Mouse (Mus musculus) kidney, embryonic 15.5 days (tissue): ENCODE measurements around the gene Tmem11. TPM values are rescaled to one million over a fixed set of nuclear protein-coding genes. Genes with fewer than 3 reads are reported as not detected.

Experiments used
- ATAC-seq: fragments of 200-750 bp; cut with Nextera tagmentation; replicated peaks from 2 replicates; pipeline ENCODE4 v1.8.0; 2017; ENCODE audit warnings: moderate TSS enrichment; ENCODE audit not compliant: low FRiP score
- H3K27ac ChIP-seq: fragments of 300-500 bp; sonication (generic); 2 replicates; pipeline ENCODE4 v1.5.1; 2015; ENCODE audit warnings: mild to moderate bottlenecking, inconsistent platforms
- H3K27me3 ChIP-seq: fragments of 300-500 bp; sonication (generic); 2 replicates; pipeline ENCODE4 v1.6.1; 2015; ENCODE audit warnings: inconsistent platforms
- H3K36me3 ChIP-seq: fragments of 300-500 bp; sonication (generic); 2 replicates; pipeline ENCODE4 v1.6.1; 2015; ENCODE audit warnings: inconsistent platforms
- H3K4me1 ChIP-seq: fragments of 300-500 bp; sonication (generic); 2 replicates; pipeline ENCODE4 v1.6.1; 2015; ENCODE audit warnings: inconsistent platforms
- H3K4me2 ChIP-seq: fragments of 300-500 bp; sonication (generic); 2 replicates; pipeline ENCODE4 v1.6.1; 2015; ENCODE audit warnings: moderate library complexity, mild to moderate bottlenecking, inconsistent platforms
- H3K4me3 ChIP-seq: fragments of 300-500 bp; sonication (generic); replicated peaks from 2 replicates; pipeline ENCODE4 v1.5.1; 2015; ENCODE audit warnings: mild to moderate bottlenecking, inconsistent platforms
- H3K9ac ChIP-seq: fragments of 300-500 bp; sonication (generic); 2 replicates; pipeline ENCODE4 v1.6.1; 2015; ENCODE audit warnings: mild to moderate bottlenecking, inconsistent platforms
- H3K9me3 ChIP-seq: fragments of 300-500 bp; sonication (generic); replicated peaks from 2 replicates; pipeline ENCODE4 v1.6.1; 2016; ENCODE audit warnings: inconsistent platforms
- WGBS: fragments of 180-500 bp; shearing (Covaris S2); methylation state at CpG from one replicate; pipeline ENCODE4 v1.1.7; 2015; ENCODE audit warnings: mixed read lengths; 5-methylcytosine and 5-hydroxymethylcytosine counted together
- polyA plus RNA-seq: library from polyadenylated mRNA; unstranded; fragments of >200 nt; fragmentation: Nextera tagmentation; extraction: Ambion mirVana; gene quantifications from 2 replicates; pipeline ENCODE4 v1.2.1, GENCODE M21; 2015

The Tmem11 gene
- polyA plus RNA-seq, result 65.4 and 67.7 TPM in 2 replicates

DNA sequence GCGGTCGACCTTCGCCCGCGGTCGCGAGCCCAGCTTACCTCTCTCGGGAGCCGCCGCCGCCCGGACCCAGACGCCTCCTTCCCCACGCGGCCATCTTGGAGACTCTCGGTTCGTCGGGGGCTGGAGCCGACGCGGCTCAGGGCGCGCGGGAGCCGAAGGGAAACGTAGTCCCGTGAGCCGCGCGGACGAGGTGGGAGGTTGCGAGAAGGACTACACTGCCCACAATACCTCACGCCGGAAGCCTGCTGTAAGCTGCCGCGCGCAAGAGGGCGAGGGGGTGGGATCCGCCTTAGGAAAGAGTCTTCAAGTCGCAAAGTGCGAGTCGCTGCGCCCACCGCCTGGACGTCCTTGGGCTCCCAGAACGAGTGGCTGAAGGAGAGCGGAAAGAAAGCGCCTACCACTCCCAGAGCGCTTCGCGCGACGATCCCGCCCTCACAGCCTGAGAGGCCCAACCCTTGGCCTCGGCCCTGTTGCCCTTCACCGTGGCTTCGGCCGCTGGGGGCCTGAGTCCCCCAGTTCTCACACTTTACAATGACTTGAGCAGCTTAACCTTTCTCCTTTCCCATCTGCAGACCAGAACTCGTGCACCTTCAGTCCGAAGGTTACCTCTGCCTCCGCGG lies at the start of gene Tmem11:
Tmem11 (minus strand) TSS at position 598 of the 620 bp plus-strand sequence.
- WGBS, result under 1% methylated on average over 62 of the region's 62 CpGs
- Histone ChIP-seq H3K4me1 (peaks cover 50% of the 10 kb centered on the region), H3K27ac (peak within 1 kb of the TSS; percentile 98)

DNA sequence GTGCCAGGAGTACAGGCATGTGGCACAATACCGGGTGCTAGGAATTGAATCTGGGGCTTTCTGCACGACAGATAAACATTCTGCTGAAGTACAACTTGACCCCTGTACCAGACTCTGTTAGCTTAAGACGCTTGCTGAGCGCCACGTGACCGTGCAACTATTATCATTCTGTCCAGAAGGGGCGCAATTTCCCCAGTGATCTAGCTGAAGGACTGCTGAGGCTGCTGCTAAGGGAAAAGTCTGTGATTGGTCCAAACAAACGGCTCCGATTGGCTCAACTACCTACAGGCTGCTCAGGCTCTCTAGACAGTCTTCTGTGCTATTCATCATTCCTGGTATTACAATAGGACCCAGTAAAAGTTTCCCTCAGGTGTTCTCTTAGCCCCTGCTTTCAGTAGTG lies 48.2 kb upstream of the Tmem11 start:
- peak; percentile 66 for ATAC-seq
- peaks cover 25% of the 10 kb centered on the region for H3K4me1 ChIP-seq
- H3K27ac ChIP-seq, result 0 out of 2 replicates have a peak overlapping the region, but pooled peaks have one; percentile 19
- peak overlapping the region; percentile 15; the same call in 1 of the 2 replicates for H3K4me3 ChIP-seq
- no peaks in the 10 kb centered on the region for H3K36me3 ChIP-seq
- H3K9me3 ChIP-seq, result no peaks in the 10 kb centered on the region
- H3K4me2 ChIP-seq, result peak overlapping the region; percentile 53
- WGBS, result 0% methylated on average over 9 of the region's 9 CpGs
- H3K27me3 ChIP-seq, result no peaks in the 10 kb centered on the region
- no peak overlapping the region for H3K9ac ChIP-seq

More for the DNA sequence above, at the start of gene Tmem11:
- H3K4me2 ChIP-seq, result peak within 1 kb of the TSS; percentile 62
- H3K9ac ChIP-seq, result peak within 1 kb of the TSS; percentile 98
- ATAC-seq, result peak; percentile 99
- no peaks in the 10 kb centered on the region for H3K9me3 ChIP-seq
- peaks cover 6% of the 10 kb centered on the region; the same call in 1 of the 2 replicates for H3K36me3 ChIP-seq
- peak within 1 kb of the TSS; percentile 96 for H3K4me3 ChIP-seq
- H3K27me3 ChIP-seq, result no peaks in the 10 kb centered on the region

DNA sequence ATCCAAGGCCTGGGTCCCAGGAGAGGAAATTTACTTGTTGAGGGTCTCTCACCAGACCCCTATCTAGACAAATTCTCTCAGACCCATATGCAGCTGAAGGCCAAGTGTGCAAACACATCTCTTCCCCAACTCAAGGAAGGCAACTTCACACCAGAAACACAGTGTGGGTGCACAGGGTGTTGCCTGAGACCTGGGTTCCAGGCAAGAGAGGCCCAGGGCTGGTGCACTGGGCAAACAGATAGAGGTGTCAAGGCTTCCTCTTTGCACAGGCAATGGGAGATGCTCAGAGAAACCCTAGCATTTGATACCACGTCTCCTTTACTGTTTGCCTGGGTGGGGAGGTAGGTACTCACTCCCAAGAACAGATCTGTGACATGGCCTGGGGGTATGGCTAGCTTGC lies 45.9 kb upstream of the Tmem11 start:
- Histone ChIP-seq H3K9ac (no peak overlapping the region), H3K9me3 (no peaks in the 10 kb centered on the region), H3K4me3 (no peak overlapping the region), H3K4me2 (no peak overlapping the region), H3K27ac (no peak overlapping the region), H3K27me3 (no peaks in the 10 kb centered on the region), H3K4me1 (peaks cover 13% of the 10 kb centered on the region), H3K36me3 (peaks cover 3% of the 10 kb centered on the region; the same call in 1 of the 2 replicates)
- WGBS, result 75% methylated on average over 1 of the region's 1 CpGs
- ATAC-seq, result no peak

DNA sequence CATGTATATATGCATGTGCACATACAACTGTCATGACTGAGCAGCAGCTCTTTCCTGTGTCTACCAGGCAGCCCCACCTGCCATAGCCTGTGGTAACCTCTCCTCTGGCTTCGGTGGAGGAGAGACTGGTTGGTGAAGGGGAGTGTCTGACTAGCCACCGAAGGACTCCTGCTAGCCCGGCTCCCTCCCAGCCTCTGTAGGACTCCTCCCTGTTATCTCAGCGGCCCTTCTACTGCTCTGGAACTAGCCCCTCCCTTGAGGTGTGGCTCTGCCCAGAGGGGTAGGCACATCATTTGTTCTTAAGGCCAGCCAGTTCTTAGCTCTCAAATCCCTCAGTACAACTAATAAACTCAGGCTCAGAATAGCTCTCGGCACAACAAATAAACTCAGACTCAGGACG lies 45.4 kb upstream of the Tmem11 start:
- peak; percentile 68; the same call in 1 of the 2 replicates for ATAC-seq
- H3K9ac ChIP-seq, result no peak overlapping the region
- H3K4me3 ChIP-seq, result no peak overlapping the region
- no peaks in the 10 kb centered on the region for H3K9me3 ChIP-seq
- H3K4me1 ChIP-seq, result peaks cover 13% of the 10 kb centered on the region
- H3K27ac ChIP-seq, result no peak overlapping the region
- H3K4me2 ChIP-seq, result no peak overlapping the region
- no peaks in the 10 kb centered on the region for H3K27me3 ChIP-seq
- peaks cover 3% of the 10 kb centered on the region; the same call in 1 of the 2 replicates for H3K36me3 ChIP-seq
- WGBS, result 47% methylated on average over 6 of the region's 6 CpGs

DNA sequence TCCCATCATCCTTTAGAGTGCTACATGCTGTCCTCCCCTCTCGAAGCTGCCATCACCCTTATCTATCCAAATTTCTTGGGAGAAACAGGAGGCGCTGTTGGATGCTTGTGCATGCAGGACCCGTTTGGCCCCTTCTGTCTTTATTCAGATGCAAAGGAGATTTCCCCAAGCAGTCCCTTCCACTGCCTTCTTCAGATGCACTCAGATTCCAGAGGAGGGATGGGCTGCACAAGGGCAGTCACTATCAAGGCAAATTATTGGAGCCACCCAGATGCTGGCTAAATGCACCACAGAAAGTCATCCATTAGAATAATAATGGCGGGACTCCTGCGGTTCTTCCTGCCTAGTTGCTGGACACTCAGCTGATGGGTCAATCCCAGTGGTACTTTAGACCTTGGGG lies 43.9 kb upstream of the Tmem11 start:
- no peak for ATAC-seq
- no peak overlapping the region for H3K9ac ChIP-seq
- H3K4me1 ChIP-seq, result peaks cover 13% of the 10 kb centered on the region
- H3K27me3 ChIP-seq, result no peaks in the 10 kb centered on the region
- H3K27ac ChIP-seq, result no peak overlapping the region
- H3K9me3 ChIP-seq, result no peaks in the 10 kb centered on the region
- 70% methylated on average over 5 of the region's 5 CpGs for WGBS
- no peak overlapping the region for H3K4me3 ChIP-seq
- H3K4me2 ChIP-seq, result no peak overlapping the region
- H3K36me3 ChIP-seq, result peaks cover 3% of the 10 kb centered on the region; the same call in 1 of the 2 replicates

DNA sequence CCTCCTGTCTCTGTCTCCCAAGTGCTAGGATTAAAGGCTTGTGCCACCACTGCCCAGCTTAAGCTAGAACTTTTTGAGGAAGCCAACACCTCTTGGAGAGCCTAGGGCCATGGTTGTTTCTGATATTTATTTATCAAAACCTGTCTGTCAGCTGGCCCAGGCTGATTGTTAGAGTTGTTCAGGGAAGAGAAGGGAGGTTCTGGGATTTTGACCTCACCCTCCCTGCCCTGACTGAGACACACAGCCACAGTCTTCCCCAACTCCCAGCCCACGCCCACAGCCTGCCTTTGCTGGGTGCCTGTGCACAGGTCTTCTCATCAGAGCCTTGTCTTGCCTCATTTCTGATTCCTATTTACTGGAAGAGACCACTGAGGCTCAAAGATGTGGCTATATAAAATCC lies 43.1 kb upstream of the Tmem11 start:
- 82% methylated on average over 1 of the region's 1 CpGs for WGBS
- peaks cover 8% of the 10 kb centered on the region for H3K4me1 ChIP-seq
- no peak for ATAC-seq
- no peak overlapping the region for H3K4me2 ChIP-seq
- H3K9me3 ChIP-seq, result no peaks in the 10 kb centered on the region
- no peaks in the 10 kb centered on the region for H3K27me3 ChIP-seq
- no peak overlapping the region for H3K27ac ChIP-seq
- no peak overlapping the region for H3K9ac ChIP-seq
- H3K36me3 ChIP-seq, result peaks cover 3% of the 10 kb centered on the region; the same call in 1 of the 2 replicates
- H3K4me3 ChIP-seq, result no peak overlapping the region

DNA sequence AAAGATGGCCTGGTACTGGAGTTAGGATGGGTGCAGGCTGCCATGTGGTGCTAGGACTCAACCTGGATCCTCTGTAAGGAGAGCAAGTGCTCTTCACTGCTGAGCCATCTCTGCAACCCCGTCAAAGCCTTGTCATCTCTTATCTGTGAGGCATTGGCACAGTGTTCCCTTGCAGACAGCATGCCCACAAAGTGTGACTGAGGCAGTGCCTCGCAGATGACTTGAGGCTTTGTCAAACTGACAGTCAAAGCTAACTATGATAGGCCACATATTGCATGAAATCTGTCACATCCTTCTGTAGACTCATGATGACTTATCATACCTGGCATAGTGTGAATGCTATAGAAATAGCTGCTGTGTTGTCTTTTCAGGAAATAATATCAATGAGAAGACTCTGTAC lies 40.9 kb upstream of the Tmem11 start:
- H3K9ac ChIP-seq, result no peak overlapping the region
- no peak for ATAC-seq
- H3K9me3 ChIP-seq, result no peaks in the 10 kb centered on the region
- no peak overlapping the region for H3K27ac ChIP-seq
- no peaks in the 10 kb centered on the region for H3K27me3 ChIP-seq
- peaks cover 12% of the 10 kb centered on the region for H3K4me1 ChIP-seq
- H3K4me2 ChIP-seq, result no peak overlapping the region
- peaks cover 3% of the 10 kb centered on the region; the same call in 1 of the 2 replicates for H3K36me3 ChIP-seq
- 86% methylated on average over 2 of the region's 2 CpGs for WGBS
- no peak overlapping the region for H3K4me3 ChIP-seq

DNA sequence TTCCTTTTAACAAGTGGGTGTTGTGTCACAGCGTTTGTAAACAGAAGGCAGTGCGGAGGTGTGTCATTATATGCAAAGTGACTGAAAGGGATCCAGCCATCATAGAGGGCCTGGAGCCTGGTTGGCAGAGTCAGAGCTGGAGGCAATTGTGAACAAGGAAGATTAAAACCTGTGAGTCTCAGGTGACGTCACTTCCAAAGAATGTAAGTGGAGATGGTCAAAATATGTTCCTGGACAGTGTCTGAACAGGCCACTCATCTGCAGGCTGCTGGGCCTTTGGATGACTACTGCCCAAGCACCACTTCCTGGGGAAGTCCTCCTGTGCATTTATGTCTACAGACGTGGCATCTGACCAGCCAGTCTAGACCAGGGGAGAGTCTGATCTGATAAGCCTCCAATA lies 36.1 kb upstream of the Tmem11 start:
- no peaks in the 10 kb centered on the region for H3K36me3 ChIP-seq
- H3K27me3 ChIP-seq, result no peaks in the 10 kb centered on the region
- WGBS, result 72% methylated on average over 4 of the region's 4 CpGs
- H3K4me2 ChIP-seq, result no peak overlapping the region
- ATAC-seq, result no peak
- no peak overlapping the region for H3K4me3 ChIP-seq
- no peak overlapping the region for H3K9ac ChIP-seq
- no peak overlapping the region for H3K27ac ChIP-seq
- H3K9me3 ChIP-seq, result no peaks in the 10 kb centered on the region
- peaks cover 46% of the 10 kb centered on the region for H3K4me1 ChIP-seq

DNA sequence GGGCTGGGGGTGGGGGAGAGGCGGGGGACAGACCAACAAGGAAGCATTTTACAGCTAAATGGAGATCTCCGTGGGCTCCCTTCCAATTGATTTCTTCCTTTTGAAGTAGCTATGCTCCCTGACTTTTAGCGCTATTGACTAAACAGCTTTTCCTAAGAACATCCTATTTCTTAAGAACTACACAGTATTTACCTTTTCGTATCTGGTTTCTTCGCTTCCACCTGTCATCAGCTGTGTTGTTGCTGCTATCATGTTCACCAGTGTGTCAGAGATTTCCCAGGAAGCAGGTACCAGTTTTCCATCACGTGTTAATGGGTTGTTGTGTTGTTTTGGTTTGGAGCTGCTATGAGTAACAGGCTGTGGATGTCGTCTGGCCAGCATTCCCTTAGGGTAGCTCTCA lies 35.4 kb upstream of the Tmem11 start, which contains the start of gene Natd1:
Natd1 (minus strand) TSS at position 260 of the 400 bp plus-strand sequence.
- Histone ChIP-seq H3K4me3 (peak within 1 kb of the TSS; percentile 94), H3K4me1 (peaks cover 46% of the 10 kb centered on the region), H3K9me3 (no peaks in the 10 kb centered on the region), H3K27ac (peak within 1 kb of the TSS; percentile 77), H3K27me3 (no peaks in the 10 kb centered on the region), H3K36me3 (no peaks in the 10 kb centered on the region), H3K9ac (peak within 1 kb of the TSS; percentile 84), H3K4me2 (peak within 1 kb of the TSS; percentile 91)
- WGBS, result 31% methylated on average over 7 of the region's 7 CpGs
- no peak for ATAC-seq

DNA sequence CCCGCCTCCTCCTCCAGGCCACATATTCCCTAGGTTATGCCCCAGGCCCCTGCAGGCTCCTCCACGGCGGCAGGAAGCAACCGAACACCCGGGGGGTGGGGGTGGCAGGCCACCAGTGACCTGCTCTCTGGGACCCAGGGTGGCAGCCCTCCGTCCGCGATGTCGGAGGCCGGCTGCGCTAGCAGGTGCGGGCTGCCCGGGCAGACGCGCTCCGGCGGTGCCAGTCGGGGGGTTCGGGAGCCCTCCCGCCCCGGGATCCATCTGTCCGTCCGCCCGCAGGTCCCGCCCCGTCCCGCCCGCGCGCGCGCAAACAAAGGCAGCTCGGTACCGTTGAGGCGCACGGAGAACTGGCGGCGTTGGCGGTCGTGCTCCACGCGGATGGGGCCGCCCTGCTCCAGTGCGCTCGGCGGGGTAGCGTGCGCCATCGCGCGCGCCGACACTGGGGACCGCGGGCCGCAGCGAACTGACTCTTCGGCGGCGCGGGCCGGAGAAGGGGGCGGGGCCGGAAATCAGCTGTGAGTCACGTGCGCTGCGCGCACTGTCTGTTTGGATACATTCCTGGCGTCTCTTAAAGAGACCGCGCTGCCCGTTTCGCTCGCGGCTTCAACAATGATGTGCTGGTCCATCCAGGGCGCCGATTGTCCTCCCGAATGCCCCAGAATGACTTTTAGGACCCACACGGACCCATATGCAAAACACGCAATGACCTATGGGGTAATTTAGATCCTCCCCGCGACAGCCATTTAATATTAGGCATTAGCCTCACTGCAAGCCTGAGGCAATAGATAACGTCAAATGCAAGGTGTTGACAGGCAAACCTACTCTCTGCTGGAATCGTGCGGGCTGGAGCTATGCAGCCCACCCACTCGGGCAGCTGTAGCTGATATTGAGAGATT lies 34.5 kb upstream of the Tmem11 start:
- peak overlapping the region; percentile 77 for H3K27ac ChIP-seq
- peak overlapping the region; percentile 84 for H3K9ac ChIP-seq
- H3K36me3 ChIP-seq, result no peaks in the 10 kb centered on the region
- peak overlapping the region; percentile 94 for H3K4me3 ChIP-seq
- peaks cover 46% of the 10 kb centered on the region for H3K4me1 ChIP-seq
- H3K27me3 ChIP-seq, result no peaks in the 10 kb centered on the region
- no peaks in the 10 kb centered on the region for H3K9me3 ChIP-seq
- peak; percentile 92 for ATAC-seq
- under 1% methylated on average over 85 of the region's 86 CpGs for WGBS
- H3K4me2 ChIP-seq, result peak overlapping the region; percentile 91

DNA sequence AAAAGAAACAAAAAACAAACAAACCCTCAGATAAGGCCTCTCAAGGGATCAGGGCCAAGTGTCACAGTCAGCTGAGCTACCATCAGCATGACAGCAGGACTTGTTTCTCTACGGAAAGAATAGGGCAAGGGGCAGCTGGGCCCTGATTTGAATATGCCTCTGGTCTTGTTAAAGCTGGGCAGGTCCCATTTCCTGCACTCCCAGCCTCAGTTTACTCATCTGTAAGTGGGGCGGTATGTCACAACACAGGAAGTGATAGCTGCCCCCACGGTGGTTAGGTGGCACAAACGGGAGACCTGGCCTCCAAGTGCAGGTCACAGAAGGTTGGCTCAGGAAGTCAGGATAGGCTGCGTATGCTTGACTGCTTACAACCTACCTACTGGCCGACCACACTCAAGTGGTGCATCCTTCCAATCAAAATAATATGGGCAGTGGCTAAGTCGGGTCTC lies 33.5 kb upstream of the Tmem11 start:
- H3K4me1 ChIP-seq, result peaks cover 46% of the 10 kb centered on the region
- peak overlapping the region; percentile 84 for H3K9ac ChIP-seq
- peak overlapping the region; percentile 77; the same call in 1 of the 2 replicates for H3K27ac ChIP-seq
- no peaks in the 10 kb centered on the region for H3K9me3 ChIP-seq
- no peaks in the 10 kb centered on the region for H3K36me3 ChIP-seq
- peak overlapping the region; percentile 94 for H3K4me3 ChIP-seq
- H3K27me3 ChIP-seq, result no peaks in the 10 kb centered on the region
- 16% methylated on average over 7 of the region's 7 CpGs for WGBS
- no peak for ATAC-seq
- peak overlapping the region; percentile 91 for H3K4me2 ChIP-seq

DNA sequence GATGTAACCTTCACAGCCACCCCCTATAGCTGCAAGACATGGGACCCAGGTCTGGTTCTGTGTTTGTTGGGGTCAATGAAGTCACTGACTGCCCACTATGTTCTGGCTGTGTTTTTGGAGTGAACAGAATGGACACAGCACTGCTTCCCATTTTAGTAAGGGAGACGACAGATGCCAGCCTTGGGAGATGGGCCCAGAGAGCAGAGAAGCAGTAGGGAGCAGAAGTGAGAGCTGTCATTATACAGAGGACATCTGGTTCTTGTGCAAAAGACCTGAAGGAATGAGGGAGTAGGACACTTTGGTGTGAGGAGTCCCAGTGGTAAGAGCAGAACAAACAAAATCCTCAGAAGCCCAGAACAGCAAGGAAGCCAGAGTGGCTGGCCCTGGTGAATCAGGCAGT lies 30.6 kb upstream of the Tmem11 start:
- no peak overlapping the region for H3K9ac ChIP-seq
- peaks cover 22% of the 10 kb centered on the region for H3K36me3 ChIP-seq
- no peak for ATAC-seq
- H3K27me3 ChIP-seq, result no peaks in the 10 kb centered on the region
- H3K4me3 ChIP-seq, result no peak overlapping the region
- no peak overlapping the region for H3K27ac ChIP-seq
- no peaks in the 10 kb centered on the region for H3K9me3 ChIP-seq
- H3K4me1 ChIP-seq, result peaks cover 29% of the 10 kb centered on the region
- no peak overlapping the region for H3K4me2 ChIP-seq
- 78% methylated on average over 1 of the region's 1 CpGs for WGBS
